Mouse (Mus musculus) layer of hippocampus, postnatal 10 days (tissue): ENCODE data around the gene Kif17. TPM values are rescaled to one million over a fixed set of nuclear protein-coding genes. Genes with fewer than 3 reads are reported as not detected.
A peak's percentile ranks its signal among the peaks of the same experiment; 100 is the strongest.
"Not testable (repeated sequence)": the region's sequence is repeated elsewhere in the genome, so short reads cannot be mapped to it uniquely, and the experiment has no call there.

Experiments
- DNase-seq, 2 experiments: peaks; one replicate each; pipeline ENCODE4 v3.0.0; 2021; ENCODE audit warnings: low spot score in 2 of 2
- total RNA-seq, 2 experiments: library from RNA; stranded (reverse); gene quantifications; 2 replicates each; pipeline ENCODE4 v1.2.3; 2021

The Kif17 gene
- total RNA-seq, 2 experiments from 2014 or later = 12.5 to 12.7 TPM

DNA sequence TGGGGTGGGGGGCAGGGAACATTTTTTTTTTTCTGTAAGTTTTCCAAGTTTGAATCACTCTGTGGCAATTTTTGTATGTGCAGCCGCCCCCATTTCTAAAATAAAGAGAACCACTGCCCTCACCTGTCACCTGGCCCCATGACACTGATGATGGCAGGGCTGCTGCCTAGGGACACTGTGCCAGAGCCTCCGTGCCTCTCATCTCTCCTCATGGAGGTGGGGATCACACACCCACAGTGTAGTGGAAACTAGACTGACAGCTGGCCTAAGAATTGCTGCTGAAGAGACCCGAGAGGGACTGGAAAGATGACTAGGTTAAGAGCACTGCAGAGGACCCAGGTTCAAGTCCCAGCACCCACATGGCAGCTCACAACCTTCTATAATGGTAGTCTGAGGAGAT lies 61.9 kb downstream of the Kif17 start:
- no peak for DNase-seq

DNA sequence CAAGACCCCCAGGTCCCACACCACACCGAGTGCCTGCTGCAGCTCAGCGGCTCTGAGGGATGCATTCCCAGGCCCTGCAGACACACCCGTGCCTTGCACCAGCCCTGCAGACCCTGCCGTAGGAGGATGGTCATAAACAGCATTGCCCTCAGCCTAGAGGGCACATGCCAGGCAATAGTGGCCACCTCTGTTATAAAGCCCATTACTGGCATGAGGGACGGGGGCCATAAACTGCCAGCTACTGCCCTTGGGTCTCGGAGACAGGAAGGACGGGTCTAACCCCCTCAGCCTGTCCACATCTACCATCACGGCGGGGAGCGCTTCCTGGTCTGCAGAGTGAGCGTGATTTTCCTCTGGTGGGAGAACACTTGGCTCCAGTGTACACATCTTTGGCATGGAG lies 62.8 kb downstream of the Kif17 start:
- no peak for DNase-seq

DNA sequence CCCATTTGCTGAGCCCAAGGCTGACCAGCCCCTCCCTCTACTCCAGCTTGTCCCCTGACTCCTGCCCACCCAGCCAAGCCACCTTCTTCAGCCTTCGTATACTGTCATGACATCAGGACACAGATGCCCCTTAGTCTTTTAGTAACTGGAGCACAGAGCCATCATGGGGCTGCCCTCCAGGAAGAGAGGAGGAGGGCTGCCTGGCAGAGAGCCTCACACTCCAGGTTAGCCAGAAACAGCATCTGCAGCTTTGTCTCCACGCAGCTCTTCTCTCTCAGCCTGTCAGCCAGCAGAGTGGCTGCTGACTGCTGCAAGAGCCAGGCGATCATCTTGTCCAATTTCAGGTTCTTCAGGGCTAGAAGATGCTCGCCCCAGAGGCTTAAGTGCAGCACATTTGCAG lies 63.6 kb downstream of the Kif17 start:
- no peak for DNase-seq

DNA sequence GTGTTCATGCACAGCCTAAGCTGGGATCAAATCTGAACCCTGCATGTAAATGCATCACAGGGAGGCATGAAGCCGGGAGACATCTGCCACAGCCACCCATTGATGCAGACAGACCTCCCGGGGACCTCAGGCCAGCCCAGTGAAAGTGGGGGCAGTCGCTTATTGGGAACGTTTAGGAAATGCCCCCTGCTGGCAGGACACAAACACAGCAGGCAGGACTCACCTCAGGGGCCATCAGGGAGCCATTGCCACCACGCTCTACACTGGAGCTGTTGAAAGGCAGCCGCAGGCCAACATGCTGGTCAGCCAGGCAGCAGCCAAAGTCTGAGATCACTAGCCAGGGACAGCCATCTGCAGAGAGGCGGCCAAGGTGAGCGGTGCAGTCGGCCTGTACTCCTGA lies 65.5 kb downstream of the Kif17 start:
- DNase-seq = peak in 1 of 2 experiments; percentile 17

DNA sequence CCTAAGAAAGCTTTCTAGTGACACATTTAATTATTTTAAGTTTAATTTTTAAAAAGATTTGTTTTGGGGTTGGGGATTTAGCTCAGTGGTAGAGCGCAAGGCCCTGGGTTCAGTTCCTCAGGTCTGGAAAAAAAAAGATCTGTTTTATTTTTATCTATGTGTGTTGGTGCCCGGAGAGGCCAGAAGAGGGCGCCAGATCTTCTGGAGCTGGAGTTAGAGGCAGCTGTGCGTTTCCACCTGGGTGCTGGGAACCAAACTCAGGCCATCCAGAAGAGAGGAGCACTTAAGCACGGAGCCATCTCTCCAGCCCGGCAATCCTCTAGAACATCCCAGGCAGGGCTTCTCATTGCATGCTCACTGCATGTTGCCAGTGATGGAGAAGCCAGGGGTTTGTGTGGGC lies 66.1 kb downstream of the Kif17 start:
- DNase-seq = no peak

DNA sequence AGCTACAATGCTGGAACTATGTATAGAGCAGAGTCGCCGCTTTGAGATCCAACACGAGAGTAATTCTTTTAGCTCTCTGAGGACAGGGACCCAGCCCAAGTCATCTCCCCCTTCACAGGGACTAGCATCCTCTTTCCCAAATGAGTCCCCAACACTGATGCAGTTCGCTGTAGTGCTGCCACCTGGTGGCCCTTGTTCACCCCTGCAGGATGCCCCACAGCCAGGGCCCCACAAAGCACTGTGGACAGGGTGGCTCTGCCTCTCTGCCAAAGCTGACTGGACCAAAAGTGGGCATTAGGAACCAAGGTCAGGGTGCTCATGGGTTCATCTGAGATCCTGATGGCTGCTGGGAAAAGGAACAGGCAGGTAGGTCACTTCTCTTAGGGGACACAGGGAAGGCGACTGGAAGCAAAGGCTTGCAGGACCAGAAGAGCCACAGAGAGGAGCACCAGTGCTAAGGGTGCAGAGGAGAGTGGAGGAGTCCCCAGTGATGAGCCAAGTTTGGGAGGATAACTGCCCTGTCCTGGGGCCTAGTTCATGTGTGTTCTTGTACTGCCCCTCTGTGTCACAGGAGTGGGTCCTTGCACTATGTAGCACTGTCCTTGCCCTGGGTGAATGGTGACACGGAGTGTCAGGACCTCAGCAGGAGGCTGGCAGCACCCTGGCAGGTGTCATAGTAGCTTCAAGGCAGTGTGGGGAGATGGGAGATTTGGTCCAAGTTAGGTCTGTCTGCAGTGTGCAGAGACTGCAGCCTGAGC lies 68.5 kb downstream of the Kif17 start:
- peak; percentile 72 to 80 for DNase-seq

DNA sequence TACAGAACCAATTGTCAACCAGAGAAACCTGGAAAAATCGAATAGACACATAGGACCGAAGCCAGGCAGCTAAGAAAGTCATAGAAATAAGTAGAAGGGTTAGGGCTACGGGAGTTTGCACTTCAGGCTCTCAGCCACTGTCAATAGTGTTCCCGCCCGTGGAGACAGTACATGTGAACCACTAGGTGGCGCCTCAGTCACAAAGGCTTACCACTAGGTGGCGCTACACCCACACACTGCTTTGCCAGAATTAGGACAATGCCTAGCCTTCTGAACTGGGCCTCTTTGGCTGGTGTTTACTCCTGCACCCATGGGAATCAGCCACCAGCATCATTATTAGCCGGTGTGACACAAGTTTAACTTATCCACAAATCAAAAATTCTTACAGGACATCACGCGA lies 69.3 kb downstream of the Kif17 start:
- peak; percentile 92 for DNase-seq

DNA sequence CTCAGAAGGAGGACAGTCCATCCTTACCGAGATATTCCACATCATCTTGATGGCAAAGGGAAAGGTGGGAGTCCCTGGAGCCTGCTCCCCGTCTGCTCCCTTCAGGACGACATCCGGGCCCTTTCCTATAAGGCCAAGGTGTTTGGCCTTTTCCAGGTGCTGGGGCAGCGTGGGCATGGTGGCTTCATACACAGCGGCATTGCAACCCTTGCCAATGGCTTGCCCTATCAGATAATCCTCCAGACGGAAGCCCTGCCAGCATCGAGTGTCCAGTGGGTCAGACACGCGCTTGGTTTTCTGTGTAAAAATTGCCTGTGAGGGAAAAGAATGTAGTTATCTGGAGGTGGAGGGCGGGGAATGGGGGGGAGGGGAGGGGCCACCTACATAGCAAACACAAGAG lies 70.5 kb downstream of the Kif17 start:
- no peak for DNase-seq

DNA sequence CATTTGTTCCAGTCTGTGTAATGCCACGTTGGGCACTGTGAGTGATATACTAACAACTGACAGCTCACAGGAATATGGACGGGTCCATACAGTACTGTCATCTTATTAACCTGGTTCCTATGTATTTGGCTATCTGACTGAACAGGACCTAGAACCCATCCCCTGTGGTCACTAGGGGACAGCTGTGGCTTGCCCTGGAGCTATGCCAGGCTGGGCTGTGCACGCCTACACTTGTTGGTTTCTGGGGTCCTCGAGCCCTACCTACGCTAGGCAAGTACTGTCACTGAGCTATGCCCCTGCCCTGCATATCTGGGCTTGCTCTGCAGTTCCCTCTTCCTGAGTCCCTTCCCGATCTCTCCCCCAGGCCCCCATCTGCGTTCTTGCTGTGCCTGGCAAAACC lies 71.3 kb downstream of the Kif17 start:
- DNase-seq = no peak

DNA sequence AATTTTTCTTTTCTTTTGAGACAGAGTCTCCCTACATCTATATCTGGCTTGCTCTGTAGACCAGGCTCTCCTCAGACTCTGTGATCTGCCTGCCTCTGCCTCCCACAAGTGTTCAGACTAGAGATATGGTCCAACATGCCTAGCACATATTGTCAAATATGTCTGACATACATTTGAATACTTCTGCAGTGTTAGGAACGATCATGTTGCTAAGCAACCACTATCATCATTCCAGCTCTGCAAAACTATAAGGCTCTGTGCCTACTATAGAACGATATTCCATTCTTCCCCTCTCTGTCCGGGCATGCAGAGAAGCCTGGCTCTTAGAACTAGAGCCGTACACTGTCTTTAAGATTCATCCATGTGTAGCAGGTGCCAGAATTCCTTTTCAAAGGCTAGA lies 72.5 kb downstream of the Kif17 start:
- no peak for DNase-seq

DNA sequence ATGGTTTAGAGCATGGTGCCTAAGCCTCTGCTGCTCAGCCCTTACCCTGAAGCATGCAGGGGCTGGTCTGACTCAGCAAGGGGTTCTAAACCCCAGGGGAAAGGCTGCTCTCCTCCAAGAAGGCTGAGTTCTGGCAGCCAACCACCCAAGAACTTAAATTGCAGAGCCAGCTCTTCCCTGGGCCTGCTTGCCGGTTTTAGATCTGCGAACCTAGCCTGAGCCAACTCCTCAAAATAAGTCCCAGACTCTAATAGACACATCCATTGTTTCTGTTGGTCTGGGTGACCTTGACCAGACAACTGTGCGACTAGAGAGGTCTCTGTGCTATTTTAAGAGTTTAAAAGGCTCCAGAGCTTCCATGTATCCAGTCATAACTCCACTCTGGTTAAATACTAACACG lies 73.5 kb downstream of the Kif17 start:
- DNase-seq = no peak

DNA sequence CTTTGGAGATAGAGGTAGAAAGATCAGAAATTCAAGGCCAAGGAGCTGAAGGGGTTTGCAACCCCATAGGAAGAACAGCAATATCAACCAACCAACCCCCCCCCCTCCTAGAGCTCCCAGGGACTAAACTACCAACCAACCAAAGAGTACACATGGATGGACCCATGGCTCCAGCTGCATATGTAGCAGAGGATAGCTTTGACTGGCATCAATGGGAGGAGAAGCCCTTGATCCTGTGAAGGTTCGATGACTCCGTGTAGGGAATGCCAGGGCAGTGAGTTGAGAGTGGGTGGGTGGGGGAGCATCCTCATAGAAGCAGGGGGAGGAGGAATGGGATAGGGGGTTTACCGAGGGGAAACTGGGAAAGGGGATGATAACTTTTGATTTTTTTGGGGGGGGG lies 74.2 kb downstream of the Kif17 start:
- DNase-seq = no peak

DNA sequence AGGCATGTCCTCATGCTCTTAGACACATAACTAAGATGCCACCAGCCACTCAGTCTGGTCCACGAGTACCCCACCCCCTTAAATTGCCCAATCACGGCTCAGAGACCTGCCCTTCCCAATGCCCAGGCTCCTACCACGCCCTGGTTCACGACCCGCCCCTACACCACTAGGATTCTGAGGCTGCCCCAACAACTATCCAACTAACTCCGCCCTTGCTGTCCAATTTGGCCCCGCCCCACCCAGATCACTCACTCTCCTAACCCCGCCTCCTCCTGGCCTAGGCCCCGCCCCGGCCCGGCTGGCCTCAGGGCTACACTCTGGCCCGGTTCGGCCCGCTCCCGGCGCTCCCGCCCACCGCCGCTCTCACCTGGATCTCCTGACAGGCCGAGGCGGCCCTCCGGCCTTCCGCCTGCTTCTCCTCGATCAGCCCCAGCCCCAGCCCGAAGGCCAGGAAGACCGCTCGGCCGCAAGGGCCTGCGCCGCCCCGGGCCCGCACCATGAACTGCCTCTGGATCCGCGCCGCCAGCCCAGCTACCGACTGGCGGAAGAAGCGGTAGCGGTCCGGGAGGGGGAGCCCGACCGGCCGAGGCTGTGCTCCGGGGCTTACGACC lies 75.3 kb downstream of the Kif17 start:
- peak; percentile 91 to 95 for DNase-seq

DNA sequence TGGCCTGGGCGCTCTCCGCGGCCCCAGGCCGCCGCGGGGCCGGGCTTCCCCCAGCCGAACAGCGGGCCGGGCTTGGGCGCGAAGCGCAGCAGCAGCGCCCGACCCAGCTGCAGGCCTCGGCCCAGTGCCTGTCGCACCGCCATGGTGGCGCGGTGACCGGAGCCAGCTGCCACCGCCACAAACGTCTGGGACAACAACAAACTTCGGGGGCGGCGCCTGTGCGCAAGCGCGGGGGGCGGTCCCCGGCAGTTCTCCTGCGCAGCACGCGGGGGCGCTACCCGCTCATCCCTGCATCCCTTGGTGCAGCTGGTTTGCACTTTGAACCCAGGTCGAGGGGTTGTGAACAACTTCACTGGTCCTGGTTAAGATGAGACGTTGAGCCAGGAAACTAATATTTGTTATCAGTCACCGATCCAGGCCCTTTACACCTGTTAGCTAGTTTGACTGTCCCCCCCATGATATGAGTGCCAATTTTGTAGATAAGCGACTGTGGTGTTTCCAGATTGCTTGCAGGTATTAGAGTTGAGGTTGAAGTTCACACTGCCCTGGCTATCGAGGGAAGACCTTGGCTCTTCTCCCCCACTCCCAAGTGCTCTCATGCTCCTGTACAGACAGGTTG lies 76.0 kb downstream of the Kif17 start, which contains the start of gene Pink1:
Gene Pink1 (minus strand): TSS at position 231 of the 619 bp plus-strand sequence.
- peak; percentile 95 to 96 for DNase-seq

DNA sequence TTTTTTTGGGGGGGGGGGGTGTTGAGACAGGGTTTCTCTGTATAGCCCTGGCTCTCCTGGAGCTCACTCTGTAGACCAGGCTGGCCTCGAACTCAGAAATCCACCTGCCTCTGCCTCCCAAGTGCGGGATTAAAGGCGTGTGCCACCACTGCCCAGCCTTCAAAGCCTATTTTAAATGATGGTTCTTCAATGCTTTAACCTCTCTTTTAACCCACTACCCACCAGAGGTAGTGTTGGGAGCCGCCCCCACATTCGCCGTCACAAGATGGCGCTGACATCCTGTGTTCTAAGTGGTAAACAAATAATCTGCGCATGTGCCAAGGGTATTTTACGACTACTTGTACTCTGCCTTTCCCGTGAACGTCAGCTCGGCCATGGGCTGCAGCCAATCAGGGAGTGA lies 76.9 kb downstream of the Kif17 start:
- DNase-seq = not testable (repeated sequence)

DNA sequence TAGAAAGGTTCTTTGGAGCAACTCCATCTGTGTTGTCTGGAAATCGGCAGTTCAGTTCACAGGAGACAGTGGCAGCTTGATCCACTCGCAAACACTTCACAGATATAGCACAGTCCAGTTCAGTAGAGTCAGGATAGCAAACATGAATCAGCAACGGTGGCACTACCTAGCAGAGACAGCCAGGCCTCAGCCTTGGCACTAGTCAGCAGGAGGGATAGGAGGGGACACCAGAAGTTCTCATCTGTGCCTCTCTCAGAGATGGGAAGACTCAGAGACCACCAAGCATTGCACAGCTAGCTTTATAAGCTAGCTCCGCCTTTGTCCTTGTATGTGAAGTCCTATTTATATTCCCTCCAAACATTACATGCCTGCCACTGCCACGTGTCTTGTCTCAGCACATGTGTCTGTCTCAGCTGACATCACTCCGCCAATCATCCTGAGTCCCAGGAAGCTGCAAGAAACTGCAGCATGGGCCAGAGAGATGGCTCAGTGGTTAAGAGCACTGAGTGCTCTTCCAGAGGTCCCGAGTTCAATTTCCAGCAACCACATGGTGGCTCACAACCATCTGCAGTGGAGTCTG lies 77.7 kb downstream of the Kif17 start:
- no peak for DNase-seq

DNA sequence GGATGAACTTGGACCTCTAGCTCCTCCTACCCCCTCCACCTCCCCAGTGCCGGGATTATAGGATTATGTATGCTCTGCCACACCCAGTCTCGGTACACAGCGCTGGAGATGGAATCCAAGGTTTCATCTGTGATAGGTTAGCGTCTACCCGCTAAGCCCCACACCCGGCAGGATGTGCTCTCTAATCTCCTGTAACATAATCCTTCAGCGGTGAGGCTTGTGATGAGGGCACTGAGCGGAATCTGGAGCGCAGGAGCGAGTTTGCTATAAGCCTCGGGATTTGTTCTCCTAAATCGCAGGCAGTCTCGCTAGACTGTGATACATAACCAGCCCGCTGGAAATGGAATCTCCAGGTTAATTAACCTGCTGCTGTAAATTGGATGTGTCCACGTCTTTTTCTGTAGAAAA lies 80.0 kb downstream of the Kif17 start:
- DNase-seq = no peak

DNA sequence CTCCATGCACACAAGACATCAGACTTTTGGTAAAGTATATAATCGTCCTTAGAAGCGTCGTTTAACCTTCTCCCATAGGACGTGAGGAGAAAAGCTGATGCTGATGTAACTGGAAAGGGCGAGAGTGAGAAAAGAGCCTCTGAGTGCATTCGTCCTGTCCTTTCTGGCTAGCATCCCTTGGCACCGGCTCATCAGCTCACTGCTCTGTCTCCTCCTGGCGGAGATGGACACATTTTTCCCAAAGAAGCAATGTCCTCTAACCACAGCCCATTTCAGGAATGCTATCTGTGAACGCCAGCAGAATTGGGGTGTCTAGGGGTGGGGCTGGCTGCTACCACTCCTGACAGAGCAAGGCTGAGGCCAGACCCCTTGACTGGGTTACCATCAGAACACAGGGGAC lies 81.4 kb downstream of the Kif17 start:
- DNase-seq = no peak

DNA sequence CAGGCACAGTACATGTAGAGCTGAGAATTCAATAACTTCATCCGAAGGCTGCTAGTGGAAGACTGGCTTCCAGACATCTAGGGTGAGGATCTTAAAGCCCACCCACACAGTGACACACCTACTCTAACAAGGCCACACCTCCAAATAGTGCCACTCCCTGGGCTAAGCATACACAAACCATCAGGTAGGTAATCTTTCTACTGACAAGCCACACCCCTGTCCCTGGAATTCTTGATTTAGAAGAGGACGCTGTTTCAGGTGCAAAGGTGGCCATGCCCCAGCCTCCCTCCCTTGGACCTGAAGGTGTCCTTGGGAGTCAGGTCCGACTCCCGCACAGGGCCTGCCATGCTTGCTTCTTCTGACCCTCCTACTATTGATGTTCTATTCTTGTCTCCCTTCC lies 82.9 kb downstream of the Kif17 start:
- DNase-seq = no peak

DNA sequence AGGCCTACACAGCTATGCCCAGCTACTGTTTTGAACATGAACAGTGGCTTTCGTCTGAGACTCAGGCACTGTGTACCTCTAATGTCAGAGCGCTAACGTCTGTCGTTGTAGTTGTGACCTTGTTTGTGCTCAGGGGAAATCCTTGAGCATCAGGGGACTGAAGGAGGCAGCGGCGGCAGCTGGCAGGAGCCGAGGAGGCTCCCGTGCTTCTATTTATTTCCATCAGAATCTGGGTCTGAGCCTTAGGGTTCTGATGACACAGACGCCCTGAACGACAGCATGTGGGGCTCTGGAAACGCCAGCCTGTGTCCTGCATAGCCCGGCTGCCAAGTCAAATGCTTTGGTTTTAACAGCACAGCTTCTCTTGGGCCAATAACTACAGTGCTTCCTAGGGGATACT lies 84.8 kb downstream of the Kif17 start:
- DNase-seq = peak in 1 of 2 experiments; percentile 10

DNA sequence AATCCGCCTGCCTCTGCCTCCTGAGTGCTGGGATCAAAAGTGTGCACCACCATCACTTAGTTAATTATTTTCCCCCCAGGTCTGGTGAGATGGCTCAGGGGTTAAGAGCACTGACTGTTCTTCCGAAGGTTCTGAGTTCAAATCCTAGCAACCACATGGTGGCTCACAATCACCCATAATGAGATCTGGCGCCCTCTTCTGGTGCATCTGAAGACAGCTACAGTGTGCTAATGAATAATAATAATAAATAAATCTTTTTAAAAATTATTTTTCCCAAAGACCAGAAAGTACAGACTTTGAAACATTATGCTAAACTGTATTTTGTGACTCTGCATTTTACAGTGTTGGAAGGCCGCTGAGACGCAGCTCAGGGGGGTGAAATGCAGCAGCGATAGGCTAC lies 85.4 kb downstream of the Kif17 start:
- DNase-seq = peak in 1 of 2 experiments; percentile 11

DNA sequence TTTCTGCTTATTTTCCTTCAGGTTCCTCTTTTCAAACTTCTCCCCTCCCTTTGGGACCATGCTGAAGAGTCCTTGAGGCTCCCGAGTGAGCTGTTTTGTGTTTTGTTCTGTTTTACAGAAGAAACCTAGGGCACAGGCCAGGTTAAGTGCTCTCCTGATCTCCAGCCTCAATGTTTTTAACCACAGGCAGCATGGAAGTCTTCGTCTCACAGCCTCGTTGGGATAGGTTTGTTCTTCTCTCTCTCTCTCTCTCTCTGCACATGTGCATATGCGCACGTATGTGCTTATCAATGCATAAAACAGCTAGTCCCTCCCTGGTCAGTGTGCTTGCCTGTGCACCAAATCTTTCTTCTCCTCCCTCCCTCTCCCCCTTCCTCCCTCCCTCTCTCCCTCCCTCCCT lies 86.6 kb downstream of the Kif17 start:
- no peak for DNase-seq
